Mouse (Mus musculus) heart, adult 2 months (tissue): Measurements from ENCODE around the gene Nrxn3.

Experiments
- CTCF ChIP-seq: fragments of 200-600 bp; IDR thresholded peaks from 2 replicates; pipeline ENCODE4 v1.8.1; 2022; ENCODE audit warnings: antibody characterized with exemption, mild to moderate bottlenecking, moderate library complexity
- EP300 ChIP-seq: fragments of 200-500 bp; IDR thresholded peaks from 2 replicates; pipeline ENCODE4 v1.6.1; 2011; ENCODE audit warnings: low read depth, low read length, control low read depth; ENCODE audit not compliant: insufficient read depth
- POLR2A ChIP-seq: fragments of 200-500 bp; IDR thresholded peaks from 2 replicates; pipeline ENCODE4 v1.6.1; 2011; ENCODE audit warnings: mild to moderate bottlenecking, low read depth, low read length, control low read depth; ENCODE audit not compliant: insufficient read depth

GRCm38 (mm10) chr12:89035984-89036618 lies 313.4 kb downstream of the Nrxn3 start:
- no peak for TF ChIP-seq EP300
- no peak for TF ChIP-seq CTCF
- no peak for TF ChIP-seq POLR2A
